Mouse (Mus musculus): ENCODE measurements around the gene Rpl13.
A peak's percentile ranks its signal among the peaks of the same experiment; 100 is the strongest.
"Not testable (repeated sequence)": the region's sequence is repeated elsewhere in the genome, so short reads cannot be mapped to it uniquely, and the experiment has no call there.

Gene Rpl13

GRCm38 (mm10) chr8:123101735-123102685 lies at the start of gene Rpl13:
Gene Rpl13 (plus strand): TSS chr8:123102350.
- DNase-seq, result peak; percentile 97

DNA sequence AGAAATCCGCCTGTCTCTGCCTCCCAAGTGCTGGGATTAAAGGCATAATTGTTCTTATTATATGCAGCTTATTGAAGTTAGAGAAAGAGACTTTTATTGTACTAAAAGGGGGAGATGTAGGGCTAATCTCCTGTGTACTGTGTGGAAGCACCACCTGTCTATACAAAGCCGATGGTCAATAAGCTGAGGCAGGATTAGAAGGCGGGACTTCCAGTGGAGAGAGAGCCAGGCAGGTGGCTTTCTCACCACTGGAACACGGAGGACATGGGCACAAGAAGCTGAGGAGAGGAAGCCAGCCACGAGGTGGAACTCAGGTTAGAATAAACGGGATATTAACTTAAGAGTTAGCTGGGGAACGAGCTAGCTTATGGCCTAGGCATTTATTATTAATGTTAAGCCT lies 39.4 kb upstream of the Rpl13 start, which contains the start of gene Spg7:
Gene Spg7, plus strand, starts transcription at position 222 of the 400 bp plus-strand sequence.
- no peak for DNase-seq

GRCm38 (mm10) chr8:123064072-123064471 lies 38.1 kb upstream of the Rpl13 start:
- no peak for DNase-seq

GRCm38 (mm10) chr8:123064809-123065213 lies 37.3 kb upstream of the Rpl13 start:
- no peak for DNase-seq

- DNase-seq, result peak; percentile 92
Observed at GRCm38 (mm10) chr8:123065214-123066100, 36.7 kb upstream of the Rpl13 start.

DNA sequence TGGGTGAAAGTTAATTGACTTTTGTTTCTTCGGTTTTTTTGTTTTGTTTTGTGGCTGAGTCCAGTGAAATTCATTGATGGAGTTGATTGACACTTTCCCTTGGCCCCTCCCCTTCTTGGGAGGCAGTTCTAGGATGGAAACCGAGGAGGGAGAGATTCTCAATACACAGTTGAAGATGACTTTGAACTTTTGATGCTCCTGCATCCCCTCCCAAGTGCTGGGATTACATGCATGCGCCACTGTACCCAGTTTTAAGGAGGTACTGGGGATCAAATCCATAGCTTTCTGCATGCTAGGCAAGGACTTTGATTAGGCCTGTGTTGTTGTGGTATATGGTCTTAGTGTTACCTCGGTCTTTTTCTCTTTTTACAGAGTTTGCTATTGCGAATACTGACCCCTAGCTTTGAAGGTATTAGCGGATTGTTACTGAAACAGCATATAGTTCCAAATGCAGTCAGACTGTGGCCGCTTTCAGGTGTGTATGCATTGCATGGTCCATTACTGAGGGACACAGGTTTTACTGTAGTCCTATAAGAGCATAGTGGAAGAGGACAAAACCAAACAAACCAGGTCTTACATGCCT lies 36.0 kb upstream of the Rpl13 start:
- DNase-seq, result peak; percentile 31

GRCm38 (mm10) chr8:123071176-123071575 lies 31.0 kb upstream of the Rpl13 start:
- no peak for DNase-seq

- no peak for DNase-seq
Observed at GRCm38 (mm10) chr8:123077213-123077612, 24.9 kb upstream of the Rpl13 start.

GRCm38 (mm10) chr8:123082993-123083392 lies 19.2 kb upstream of the Rpl13 start:
- no peak for DNase-seq

DNA sequence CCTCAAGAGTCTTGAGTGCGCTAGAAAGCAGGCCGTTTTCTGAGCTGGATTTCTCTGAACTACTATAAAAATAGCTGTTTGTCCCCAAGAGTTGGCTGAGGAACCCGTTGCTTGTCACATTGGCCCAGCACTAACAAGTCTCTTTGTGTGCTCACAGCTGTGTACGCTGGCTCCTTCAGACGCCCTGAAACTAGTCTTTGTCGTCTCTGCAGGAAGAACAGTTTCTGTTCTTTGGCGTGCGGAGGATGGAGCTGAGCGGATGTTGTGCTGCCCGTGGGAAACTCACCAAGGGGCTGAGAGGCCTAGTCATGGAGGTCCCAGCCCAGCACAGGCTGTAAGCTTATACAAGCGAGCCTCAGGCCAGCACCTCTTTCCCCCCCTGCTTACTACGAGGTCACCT lies 18.5 kb upstream of the Rpl13 start:
- no peak for DNase-seq

DNA sequence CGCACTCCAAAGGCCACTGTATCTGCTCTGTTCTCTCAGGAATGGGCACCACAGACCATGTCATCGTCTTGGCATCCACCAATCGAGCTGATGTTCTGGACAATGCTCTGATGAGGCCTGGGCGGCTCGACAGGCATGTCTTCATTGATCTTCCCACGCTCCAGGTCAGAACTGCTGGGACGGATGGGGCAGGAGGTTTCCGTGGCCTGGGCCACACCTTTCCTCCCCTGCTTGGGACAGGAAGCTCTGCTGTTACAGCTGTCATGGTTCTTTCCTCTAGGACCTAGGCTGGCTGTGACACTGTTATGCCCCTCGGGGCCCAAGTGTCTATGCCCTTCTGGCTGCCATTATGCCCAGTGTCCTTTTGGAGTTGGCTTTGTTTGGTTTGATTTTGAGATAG lies 14.9 kb upstream of the Rpl13 start:
- DNase-seq, result no peak

- no peak for DNase-seq
Observed at GRCm38 (mm10) chr8:123097216-123097615, 4.9 kb upstream of the Rpl13 start.

DNA sequence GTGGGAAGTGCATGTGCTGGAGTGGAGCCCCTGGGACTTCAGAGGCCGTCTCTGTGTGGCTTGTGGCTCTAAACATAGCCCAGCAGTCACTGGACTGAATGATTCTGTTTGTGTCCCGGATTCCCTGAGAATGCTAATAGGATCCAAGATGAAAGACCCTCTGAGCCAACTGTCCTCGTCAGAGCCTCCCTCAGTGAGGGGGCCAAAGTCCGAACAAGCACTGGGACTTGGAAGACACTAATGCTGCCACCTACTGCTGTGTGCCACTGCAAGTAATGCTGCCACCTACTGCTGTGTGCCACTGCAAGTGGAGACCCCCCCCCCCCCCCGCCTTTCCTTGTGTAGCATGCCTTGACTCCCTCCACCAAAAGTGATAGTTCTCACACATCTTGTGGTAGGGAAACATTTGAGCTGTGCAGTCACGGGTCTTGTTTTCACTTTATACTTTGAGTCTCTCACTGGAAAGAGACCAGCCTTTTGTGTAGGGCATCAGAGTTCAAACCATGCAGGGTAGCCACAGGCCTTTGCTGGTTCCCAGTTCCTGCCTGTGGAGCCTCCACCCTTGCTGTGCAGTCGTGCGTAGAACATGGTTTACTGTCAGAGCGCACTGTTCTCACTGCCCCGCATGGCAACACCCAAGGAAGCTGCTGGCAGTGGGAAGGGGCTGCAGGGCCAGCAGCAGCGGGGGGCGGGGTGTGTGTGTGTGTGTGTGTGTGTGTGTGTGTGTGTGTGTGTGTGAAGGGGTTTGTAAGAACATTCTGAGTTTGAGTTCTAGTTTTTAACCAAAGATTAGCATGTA lies 4.2 kb upstream of the Rpl13 start:
- no peak for DNase-seq

- DNase-seq, result no peak
Observed at GRCm38 (mm10) chr8:123100288-123100687, 1.9 kb upstream of the Rpl13 start.

DNA sequence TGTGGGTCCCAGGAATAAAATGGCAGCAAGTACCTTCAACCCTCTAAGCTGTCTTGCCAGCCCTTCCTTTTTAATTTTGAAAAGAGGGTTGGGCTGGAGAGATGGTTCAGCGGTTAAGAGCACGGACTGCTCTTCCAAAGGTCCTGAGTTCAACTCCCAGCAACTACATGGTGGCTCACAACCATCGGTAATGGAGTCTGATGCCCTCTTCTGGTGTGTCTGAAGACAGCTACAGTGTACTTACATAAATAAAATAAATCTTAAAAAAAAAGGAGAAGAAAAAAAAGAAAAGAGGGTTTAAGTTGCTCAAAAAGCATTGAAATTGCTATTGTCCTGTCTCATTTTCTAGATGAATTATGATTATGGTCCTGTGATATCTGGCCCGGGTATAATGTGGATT lies 906 bp upstream of the Rpl13 start:
- no peak for DNase-seq

GRCm38 (mm10) chr8:123102855-123103254 lies 705 bp downstream of the Rpl13 start:
- not testable (repeated sequence) for DNase-seq

DNA sequence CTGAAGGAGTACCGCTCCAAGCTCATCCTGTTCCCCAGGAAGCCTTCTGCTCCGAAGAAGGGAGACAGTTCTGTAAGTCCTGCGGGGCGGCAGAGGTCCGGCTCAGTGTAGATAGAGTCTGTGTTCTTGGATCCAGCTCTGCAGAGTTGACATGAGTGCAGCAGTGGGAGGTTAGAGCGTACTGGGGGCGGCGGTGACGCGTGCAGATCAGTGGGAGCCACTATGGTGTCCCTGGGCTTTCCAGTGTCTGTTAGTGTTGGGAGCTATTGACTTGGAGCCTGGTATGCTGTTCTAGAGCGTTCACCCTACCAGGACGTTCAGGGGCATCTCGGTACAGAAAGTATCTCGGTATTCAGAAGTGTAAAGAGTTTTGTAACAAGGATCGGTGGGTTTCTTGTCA lies 1.1 kb downstream of the Rpl13 start:
- DNase-seq, result no peak

- DNase-seq, result no peak
Observed at GRCm38 (mm10) chr8:123104046-123104767, 2.1 kb downstream of the Rpl13 start.

- peak; percentile 61 for DNase-seq
Observed at GRCm38 (mm10) chr8:123105553-123106326, 3.6 kb downstream of the Rpl13 start.

DNA sequence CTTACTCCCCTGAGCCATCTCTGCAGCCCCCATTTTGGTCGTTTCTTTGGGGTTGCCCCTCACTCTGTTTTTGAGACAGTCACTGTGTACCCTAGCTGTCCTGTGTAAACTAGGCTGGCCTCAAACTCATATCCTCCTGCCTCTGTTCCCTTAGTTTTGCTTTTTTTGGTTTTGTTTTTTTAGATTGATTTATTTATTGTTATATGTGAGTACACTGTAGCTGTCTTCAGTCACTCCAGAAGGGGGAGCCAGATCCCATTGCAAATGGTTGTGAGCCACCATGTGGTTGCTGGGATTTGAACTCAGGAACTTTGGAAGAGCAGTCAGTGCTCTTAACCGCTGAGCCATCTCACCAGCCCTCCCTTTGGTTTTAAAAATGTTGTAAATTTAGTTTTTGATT lies 4.4 kb downstream of the Rpl13 start:
- no peak for DNase-seq

- DNase-seq, result no peak
Observed at GRCm38 (mm10) chr8:123108010-123108409, 5.9 kb downstream of the Rpl13 start.
